Mouse (Mus musculus): ENCODE measurements around the gene Gm5678. TPM values are rescaled to one million over a fixed set of nuclear protein-coding genes. Genes with fewer than 3 reads are reported as not detected.
A peak's percentile ranks its signal among the peaks of the same experiment; 100 is the strongest.

Gm5678 gene
- polyA plus RNA-seq (2012), result not detected in 2 replicates

GRCm38 (mm10) chr16:93627761-93628400 lies at the start of gene Gm5678:
TSS of gene Gm5678 (plus strand) at chr16:93628097.
- no peak for TF ChIP-seq GATA1 (IDR thresholded peaks at IDR 0.05; ENCODE audit: low read length)

- no peak for TF ChIP-seq GATA1 (IDR thresholded peaks at IDR 0.05; ENCODE audit: low read length)
Observed at GRCm38 (mm10) chr16:93578346-93579005, 49.4 kb upstream of the Gm5678 start.

DNA sequence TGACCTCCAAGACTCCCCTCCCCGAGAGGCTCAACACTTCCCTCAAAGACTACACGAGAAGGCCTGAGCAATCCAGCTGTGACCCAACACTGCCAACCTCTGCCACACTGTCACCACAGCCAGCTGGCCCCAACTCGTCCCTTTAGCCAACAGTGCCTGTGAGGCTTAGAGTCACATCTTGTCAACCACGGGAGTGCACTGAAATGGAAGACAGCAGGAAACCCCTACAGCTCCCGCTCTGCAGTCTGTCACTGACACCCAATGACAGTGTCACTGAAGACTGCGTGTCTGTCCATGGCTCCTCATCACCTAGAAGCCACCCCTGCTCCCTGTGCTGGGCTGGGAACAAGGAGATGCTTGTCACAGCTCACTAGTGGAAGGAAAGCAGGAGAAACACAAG lies 46.8 kb upstream of the Gm5678 start:
- no peak for TF ChIP-seq GATA1 (IDR thresholded peaks at IDR 0.05; ENCODE audit: low read length)

- TF ChIP-seq GATA1 (IDR thresholded peaks at IDR 0.05; ENCODE audit: low read length), result no peak
Observed at GRCm38 (mm10) chr16:93584976-93585702, 42.8 kb upstream of the Gm5678 start.

- TF ChIP-seq GATA1 (IDR thresholded peaks at IDR 0.05; ENCODE audit: low read length), result no peak
Observed at GRCm38 (mm10) chr16:93585703-93586205, 42.1 kb upstream of the Gm5678 start.

GRCm38 (mm10) chr16:93586382-93586781 lies 41.5 kb upstream of the Gm5678 start:
- TF ChIP-seq GATA1 (IDR thresholded peaks at IDR 0.05; ENCODE audit: low read length), result no peak

GRCm38 (mm10) chr16:93588281-93588680 lies 39.6 kb upstream of the Gm5678 start:
- no peak for TF ChIP-seq GATA1 (IDR thresholded peaks at IDR 0.05; ENCODE audit: low read length)

DNA sequence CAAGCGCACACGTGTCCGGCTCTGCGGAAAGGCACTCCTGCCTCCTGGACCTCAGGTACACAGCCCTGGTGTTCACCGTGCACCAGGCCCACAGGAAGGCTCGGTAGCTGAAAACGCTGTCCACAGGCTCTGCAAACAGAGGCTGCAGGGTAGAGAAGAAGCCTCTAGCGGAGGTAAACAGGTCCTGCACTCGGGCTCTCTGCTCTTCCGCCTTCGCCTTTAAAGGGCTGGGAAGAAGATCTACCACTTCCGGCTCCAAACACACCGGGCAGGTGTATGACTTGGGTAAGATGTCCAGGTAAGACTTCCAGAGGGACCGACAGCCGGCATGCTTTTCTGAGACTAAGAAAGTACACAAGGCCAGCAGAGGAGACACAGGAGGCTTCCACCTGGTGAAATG lies 37.0 kb upstream of the Gm5678 start:
- TF ChIP-seq GATA1 (IDR thresholded peaks at IDR 0.05; ENCODE audit: low read length), result no peak

- TF ChIP-seq GATA1 (IDR thresholded peaks at IDR 0.05; ENCODE audit: low read length), result no peak
Observed at GRCm38 (mm10) chr16:93591450-93592430, 36.2 kb upstream of the Gm5678 start.

DNA sequence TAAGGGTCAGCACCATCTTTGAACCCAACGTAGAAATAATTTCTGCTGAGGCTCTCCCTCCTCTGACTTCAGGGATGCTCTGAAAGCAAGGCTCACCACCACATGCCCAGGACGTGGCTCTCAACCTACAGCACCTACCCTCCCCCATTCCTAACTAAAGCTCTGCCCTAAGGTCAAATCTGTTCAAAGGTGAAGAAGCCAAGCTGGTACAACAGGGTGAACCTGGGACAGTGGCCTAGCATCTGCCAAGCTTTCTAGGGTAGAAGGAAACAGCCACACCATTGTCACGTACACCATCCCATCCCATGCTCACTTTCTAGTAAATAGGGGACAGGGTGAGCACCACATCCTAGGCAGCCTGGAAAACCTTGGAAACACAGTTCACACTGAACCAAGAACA lies 35.2 kb upstream of the Gm5678 start:
- no peak for TF ChIP-seq GATA1 (IDR thresholded peaks at IDR 0.05; ENCODE audit: low read length)

- no peak for TF ChIP-seq GATA1 (IDR thresholded peaks at IDR 0.05; ENCODE audit: low read length)
Observed at GRCm38 (mm10) chr16:93593406-93593805, 34.5 kb upstream of the Gm5678 start.

GRCm38 (mm10) chr16:93594448-93594847 lies 33.4 kb upstream of the Gm5678 start:
- TF ChIP-seq GATA1 (IDR thresholded peaks at IDR 0.05; ENCODE audit: low read length), result no peak

DNA sequence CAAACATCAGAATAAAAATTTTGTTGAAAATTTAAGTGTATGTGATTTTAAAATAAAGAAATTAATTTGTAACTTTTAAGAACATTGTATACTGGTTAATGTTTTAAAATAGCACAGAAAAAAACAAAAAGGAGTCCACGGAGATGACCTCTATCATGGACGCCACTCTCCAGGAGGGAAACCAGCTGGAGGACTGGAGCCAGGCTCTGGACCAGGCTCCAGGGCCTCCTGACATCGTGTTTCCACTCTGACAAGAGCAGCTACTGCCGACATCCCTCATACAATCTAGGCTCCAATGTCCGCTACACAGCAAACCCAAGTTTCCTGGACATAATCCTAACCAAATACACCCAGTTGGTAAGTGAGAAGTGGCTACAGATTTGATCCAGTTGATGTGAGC lies 32.1 kb upstream of the Gm5678 start:
- TF ChIP-seq GATA1 (IDR thresholded peaks at IDR 0.05; ENCODE audit: low read length), result no peak

- peak; percentile 8 for TF ChIP-seq GATA1 (IDR thresholded peaks at IDR 0.05; ENCODE audit: low read length)
Observed at GRCm38 (mm10) chr16:93596807-93597206, 31.1 kb upstream of the Gm5678 start.

DNA sequence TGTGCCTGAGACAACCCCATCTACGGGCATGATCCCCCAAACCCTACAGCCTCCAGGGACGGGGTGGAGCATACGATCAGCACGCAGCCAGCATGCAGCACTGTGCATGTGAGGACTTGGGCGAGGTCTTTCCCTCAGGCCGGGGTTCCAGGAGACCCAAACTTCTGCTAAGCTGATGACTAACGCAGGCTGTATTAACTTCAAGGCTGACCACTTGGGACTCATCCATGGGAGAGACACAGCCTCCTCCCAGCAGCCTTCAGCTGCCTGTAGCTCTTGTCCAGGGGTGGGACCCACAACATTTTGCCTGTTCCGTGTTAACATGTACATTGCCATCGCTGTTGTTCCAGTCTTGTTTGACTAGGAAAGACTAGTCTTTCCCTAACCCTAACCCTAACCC lies 30.3 kb upstream of the Gm5678 start:
- TF ChIP-seq GATA1 (IDR thresholded peaks at IDR 0.05; ENCODE audit: low read length), result no peak

Data from G1E-ER4 (cell line).